Mouse (Mus musculus): ENCODE measurements at regions not wholly inside any gene's neighbourhood (a gene's known extent, or its start where the extent isn't known, plus 50 kb on each side); places are given as distances from the start of the nearest gene placed in this dataset.

DNA sequence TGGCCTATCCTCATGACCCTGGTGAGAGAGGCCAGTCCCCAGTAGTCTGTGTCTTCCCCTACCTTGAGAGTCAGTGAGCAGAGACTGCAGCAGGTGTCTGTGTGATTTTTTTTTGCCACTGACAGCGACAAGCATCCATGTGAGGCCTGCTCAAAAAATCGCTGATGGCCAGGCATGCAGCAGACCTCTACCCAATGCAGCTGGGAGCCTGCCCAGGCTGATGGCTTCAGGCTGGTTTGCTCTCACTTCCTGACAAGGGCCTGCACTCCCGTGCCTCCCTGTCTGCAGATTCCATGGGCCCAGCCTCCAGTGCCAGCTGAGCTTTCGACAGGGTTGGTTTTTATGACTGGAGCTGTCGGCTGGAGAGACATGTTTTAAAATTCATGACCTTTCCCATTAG, 437.1 kb downstream of the Cd83 start:
- ATAC-seq (replicated peaks; ENCODE audit: low FRiP score, poor library complexity, severe bottlenecking) = no peak

DNA sequence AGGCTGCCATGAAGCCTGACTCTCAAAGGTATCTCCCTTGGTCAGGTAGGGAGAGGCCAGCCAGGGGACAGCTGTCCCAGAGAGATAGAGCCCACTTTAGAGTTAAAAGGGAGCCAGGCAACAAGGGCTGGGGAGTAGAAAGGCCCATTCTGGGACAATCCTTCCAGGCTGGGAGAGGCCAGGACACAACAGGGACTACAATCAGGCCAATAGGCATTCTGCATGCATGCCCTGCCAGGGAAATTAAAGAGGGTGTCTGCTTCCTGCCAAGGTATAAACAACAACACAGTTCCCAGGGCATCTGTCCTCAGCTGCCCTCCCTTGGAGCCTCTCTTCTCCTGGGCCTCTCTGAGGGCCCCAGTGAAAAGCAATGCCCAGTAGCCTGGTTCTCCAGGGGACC, 437.8 kb downstream of the Cd83 start:
- ATAC-seq (replicated peaks; ENCODE audit: low FRiP score, poor library complexity, severe bottlenecking) = no peak

DNA sequence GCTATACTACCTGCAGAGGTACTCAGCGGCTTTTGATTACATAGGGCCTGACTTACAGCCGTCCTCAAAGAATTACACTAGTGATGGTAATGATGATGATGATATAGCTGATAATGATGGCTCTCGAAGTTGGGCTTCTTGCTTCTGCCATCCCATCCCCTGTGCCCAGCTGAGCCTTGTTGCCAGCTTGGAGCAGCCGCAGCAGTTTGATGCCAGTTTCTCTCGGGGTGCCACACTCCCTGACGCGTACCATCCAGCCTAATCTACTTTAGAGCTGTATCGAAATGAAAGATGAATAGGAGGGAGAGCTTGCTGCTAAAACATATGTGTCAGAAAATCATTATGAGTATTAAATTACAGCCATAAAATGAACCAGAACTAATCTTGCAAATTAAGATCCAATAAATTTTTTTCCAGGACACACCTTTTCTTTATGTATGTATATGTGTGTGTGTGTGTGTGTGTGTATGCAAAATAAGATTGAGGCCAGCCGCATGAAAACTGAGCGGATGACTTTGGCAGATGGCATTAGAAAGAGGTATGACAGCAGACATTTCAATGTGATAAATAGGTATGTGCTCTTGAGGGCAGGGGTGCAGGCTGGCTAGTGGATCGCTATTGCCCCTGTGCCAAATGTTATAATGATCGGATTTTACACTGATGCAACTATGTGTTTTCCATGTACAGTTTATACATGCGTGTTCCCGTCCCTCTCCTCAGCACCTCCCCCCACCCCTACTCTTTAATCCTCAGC, 443.3 kb downstream of the Cd83 start:
- ATAC-seq (replicated peaks; ENCODE audit: low FRiP score, poor library complexity, severe bottlenecking) = no peak

DNA sequence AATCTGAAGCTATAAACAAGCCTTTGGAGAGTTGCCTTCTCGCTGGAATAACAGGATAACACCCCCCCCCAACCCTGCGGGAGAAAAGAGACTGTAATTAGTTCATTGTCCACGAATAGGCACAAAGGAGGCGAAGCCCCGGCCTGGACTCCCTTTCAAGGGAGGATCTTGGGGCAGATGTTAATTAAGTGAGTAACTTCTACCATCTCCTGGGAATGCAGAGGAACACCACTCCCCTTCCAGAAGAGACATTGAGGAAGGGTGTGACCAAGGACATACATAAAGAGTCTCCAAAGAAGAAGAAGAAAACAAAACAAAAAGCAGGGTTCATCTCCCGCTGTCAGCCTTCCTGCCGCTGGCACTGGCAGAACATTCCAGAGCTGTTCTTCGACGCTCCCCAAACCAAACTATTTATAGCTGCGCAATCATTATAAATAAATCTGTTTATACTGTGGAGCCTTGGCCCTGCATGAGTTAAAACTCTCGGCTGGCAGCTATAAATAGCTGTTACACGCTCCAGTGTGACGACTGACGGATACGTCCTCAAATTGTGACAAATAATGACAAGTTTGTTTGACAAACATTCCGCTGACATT, 444.1 kb downstream of the Cd83 start:
- no peak for ATAC-seq (replicated peaks; ENCODE audit: low FRiP score, poor library complexity, severe bottlenecking)

DNA sequence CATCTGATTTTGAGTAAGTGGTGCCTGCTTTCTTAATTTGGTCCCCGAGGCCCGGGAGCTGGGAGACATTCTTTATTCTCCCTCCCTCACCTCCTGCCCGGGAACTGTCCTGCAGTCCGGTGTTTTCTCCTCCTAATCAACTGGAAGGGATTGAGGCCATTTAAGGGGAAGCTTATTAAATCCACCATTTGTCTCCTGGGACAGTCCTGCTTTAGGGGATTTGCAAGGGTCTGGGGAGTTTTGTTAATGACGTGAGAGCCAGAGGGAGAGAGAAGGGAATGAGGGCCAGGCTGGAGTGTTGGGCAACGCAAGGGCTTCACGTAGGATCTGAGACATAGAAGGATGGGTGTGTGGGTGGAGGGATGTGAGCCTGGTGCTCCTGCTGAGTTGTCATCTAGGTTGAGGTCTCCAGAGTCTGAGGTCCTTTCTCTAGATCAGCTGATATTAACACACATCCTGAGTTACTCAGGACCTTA, 444.6 kb downstream of the Cd83 start:
- ATAC-seq (replicated peaks; ENCODE audit: low FRiP score, poor library complexity, severe bottlenecking) = no peak

DNA sequence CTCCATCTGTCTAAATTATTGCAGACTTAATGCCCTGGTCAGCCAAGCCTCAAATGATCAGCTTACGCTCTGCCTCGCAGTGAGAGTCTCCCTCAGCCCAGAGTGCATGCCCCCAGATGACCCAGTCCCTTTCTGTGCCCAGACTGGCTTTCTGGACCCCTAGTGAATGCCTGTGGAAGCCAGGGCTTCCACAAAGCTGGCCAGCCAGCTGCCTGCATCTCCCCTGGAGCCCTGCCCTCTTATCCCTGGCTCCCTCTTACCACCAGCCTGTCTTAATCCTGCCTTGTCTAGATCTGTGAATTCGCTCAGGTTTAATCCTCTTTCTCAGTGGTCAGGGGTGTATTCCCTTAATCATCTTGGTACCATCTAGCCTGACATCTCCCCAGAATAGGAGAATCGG, 446.8 kb downstream of the Cd83 start:
- no peak for ATAC-seq (replicated peaks; ENCODE audit: low FRiP score, poor library complexity, severe bottlenecking)

DNA sequence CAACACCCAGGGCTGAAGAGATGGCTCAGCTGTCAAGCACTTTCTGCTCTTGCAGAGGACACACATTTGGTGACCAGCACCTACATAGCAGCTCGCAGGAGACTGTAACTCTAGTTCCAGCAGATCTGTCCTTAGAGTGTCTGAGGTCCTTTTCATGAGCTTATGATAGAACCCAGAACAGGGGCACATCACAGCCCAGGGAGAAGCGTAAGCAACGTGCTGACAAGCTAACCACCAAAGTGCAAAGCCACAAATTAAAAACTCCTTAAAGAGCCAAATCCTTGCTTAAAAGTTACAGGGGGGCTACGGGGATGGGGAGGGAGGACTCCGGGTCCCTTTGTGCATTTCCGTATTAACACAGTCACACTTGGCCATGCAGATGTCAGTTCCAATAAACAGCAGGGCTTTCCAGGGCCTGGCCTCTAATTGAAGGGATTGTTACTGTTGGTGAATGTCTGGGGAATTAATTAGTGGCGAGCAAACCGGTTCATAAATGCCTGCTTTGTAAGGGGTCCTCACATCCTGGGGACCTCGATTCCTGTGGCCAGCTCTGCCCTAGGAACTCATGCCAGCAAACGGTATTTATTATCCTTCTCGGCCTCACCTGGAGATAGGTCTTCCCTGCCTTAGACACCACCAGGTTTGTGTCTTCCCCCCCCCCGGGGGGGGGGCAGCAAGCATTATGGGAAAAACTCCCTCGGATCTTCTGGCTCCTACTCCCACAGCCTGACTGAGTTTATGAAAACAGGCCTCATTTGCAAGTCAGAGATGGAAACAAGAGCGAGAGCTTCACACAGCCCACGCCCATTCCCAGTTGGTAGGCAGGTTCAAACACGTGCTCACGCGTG, 447.5 kb downstream of the Cd83 start:
- no peak for ATAC-seq (replicated peaks; ENCODE audit: low FRiP score, poor library complexity, severe bottlenecking)

DNA sequence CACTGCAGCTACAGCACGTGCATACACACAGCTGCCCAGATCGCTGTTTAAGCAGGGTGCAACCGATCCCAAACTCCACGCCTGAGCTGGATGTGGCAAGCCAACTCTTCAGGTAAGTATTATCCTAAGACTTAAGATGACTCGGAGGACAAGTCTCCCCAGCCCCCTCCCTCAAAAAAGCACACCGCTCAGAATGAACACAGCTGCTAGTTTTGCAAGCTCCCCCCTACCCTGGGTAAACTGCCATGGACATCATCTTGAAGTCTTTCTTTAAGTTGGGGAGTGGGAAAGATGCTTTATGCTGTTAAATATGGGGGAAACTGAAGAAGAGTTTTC, 448.1 kb downstream of the Cd83 start:
- ATAC-seq (replicated peaks; ENCODE audit: low FRiP score, poor library complexity, severe bottlenecking) = no peak

DNA sequence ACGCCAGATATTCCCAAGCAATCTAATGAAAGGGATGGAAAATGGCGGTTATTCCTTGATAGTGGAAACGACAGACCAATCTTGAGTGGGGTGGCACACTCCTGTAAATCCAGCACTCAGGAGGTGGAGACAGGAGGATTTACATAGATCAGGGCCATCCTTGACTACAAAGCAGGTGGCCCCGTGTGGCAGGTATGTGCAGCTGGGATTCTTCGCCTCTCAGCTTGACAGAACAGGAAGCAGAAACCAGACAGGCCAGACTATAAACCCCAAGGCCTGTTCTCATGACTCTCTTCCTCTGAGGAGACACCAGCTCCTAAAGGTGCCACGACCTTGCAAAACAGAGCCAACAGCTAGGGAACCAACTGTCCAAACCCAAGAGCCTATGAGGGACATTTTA, 449.7 kb downstream of the Cd83 start:
- ATAC-seq (replicated peaks; ENCODE audit: low FRiP score, poor library complexity, severe bottlenecking) = no peak

DNA sequence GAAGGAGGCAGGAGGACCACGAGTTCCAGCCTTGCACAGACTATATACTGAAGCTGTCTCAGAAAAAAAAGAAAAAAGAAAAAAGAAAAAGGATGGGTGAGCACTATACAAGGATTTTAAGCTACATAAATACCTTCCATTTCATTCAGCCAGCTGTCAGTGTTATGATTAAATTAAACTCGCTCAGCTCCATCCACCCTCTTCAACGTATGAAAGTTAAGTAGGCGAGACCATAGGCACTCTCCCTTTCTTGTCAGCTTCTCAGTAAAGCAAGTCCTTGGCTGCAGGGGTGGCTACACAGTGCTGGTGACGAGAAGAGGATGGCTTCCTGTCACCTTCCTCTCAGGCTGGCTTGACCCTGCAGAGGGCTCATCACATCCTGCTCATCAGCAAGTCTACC, 450.7 kb downstream of the Cd83 start:
- ATAC-seq (replicated peaks; ENCODE audit: low FRiP score, poor library complexity, severe bottlenecking) = no peak

DNA sequence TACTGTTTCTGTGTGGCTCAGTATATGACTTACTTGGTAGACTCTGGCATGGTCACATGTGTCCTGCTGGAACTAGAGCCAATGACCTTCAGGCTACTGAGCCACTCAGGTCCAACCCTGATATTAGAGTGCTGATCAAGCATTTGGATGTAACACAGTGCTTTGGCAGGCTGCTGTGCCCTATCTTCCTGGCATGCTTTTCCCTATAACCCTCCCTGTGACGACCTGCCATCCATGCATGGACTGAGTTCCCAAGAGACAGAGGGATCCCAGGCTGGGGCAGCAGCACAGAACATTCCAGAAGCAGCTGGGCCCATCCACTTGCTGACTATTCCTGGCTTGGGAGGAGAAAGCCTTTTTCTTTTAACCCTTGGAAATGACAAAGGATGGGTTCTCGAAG, 451.4 kb downstream of the Cd83 start:
- no peak for ATAC-seq (replicated peaks; ENCODE audit: low FRiP score, poor library complexity, severe bottlenecking)

DNA sequence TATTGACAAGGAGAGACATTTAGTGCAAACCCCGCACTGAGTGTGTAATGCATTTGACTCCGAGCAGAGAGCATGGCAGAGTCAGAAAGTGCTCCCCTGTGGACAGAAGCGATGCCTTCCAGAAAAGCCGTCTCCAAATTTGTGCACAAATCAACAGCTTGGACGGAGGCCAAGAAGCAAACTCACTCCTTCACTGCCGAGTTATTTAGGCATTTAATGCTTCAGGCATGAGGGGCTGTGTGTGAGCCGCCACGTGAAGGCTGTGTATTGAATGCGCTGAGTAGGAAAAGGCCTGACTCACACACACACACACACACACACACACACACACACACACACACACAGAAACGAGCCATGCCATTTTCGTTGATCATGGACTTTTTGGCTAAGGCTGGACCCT, 453.7 kb downstream of the Cd83 start:
- ATAC-seq (replicated peaks; ENCODE audit: low FRiP score, poor library complexity, severe bottlenecking) = no peak

DNA sequence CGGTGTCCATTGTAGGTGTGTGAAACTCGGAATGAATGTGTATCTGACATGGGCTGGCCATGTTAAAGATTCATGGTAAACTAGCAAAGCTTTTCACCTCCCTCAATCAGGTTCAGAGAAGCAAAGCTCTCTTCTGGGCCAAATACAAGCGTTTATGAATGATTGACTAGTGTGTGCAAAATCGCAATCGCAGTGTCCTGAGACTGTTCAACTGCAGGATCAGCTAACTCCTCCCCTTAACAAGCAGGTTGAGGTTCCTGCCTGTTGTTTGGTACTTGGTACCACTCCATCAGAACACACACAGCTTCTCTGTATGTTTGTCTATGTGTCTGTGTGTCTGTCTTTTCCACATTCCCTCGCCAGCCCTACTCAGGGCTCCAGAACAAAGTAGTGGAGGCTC, 458.6 kb downstream of the Cd83 start:
- no peak for ATAC-seq (replicated peaks; ENCODE audit: low FRiP score, poor library complexity, severe bottlenecking)

DNA sequence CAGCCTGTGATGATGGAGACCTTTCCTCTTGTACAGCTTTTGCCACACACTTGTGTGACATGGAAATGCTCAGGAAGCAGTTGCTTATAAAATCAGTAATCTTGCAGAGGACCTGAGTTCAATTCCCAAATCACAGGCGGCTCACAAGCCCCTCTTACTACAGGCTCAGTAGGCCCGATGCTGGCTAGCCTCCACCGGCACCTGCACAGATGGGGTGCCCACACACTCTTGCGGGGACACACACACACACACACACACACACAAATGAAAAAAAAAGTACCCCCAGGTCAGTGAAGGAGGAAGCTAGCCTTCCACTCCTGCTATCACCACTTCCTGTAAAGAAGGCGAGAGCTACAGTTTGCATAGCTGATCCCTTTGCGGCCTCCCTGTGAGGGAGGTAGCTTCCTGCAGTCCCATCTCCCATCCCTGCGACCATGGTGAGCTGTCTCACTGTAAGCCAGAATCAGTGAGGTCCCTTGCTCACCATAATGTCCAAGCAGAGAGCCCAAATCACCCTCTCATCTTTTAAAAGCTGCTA, 462.2 kb downstream of the Cd83 start:
- no peak for ATAC-seq (replicated peaks; ENCODE audit: low FRiP score, poor library complexity, severe bottlenecking)

DNA sequence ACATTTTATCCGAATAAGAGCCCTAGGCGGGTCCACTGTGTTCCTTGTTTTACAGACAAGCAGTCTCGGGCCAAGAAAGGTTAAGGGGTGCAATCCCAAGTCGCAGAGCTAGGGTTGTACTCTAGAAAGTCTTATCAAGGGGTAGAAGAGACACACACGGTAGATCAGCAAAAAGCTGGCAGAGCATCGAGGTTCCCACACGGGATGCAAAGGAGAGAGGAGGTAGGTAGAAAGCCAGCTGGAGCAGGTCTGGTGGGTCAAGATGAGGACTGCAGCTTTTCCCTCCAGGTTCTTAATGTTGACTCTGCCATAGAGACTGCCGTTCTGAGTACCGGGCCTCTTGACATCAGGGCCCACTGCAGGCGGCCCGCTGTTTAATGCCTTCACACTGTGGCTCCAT, 463.3 kb downstream of the Cd83 start:
- no peak for ATAC-seq (replicated peaks; ENCODE audit: low FRiP score, poor library complexity, severe bottlenecking)

DNA sequence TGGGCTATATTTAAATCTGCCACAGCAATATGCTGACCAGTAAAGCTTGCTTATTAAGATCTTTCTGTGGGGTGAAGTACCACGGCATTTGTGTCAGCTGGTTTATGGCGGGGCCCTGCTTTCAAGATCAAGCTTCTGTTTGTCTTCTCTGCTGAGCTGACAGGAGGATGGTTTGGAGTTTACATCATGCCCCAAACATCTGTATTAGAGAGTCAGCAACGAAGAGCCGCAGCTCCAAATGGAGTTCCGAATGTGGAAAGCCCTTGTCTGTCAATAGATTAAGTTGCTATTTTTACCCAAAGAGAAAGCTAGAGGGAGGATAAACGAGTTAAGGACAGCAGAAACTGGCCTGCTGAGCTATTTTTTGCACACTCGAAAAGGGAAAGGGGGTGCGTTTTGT, 463.8 kb downstream of the Cd83 start:
- ATAC-seq (replicated peaks; ENCODE audit: low FRiP score, poor library complexity, severe bottlenecking) = no peak

DNA sequence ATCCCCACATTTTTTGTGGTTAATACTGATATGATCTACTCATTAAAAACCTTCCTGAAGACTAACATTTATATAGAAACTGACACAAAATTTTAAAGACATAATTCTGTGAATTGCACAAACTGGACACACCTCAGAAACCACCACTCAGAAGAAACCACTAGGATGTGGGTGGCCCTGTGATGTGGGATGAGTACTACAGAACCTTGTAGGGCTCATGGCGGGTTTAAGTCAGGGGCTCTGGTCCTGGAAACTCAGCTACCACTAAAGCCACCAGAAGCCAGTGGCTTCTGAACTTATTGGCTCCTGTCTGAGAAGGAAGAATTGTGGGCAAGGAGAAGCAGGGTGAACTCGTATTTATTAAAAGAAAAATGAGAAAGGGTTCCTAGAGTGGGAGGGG, 464.5 kb downstream of the Cd83 start:
- ATAC-seq (replicated peaks; ENCODE audit: low FRiP score, poor library complexity, severe bottlenecking) = no peak

DNA sequence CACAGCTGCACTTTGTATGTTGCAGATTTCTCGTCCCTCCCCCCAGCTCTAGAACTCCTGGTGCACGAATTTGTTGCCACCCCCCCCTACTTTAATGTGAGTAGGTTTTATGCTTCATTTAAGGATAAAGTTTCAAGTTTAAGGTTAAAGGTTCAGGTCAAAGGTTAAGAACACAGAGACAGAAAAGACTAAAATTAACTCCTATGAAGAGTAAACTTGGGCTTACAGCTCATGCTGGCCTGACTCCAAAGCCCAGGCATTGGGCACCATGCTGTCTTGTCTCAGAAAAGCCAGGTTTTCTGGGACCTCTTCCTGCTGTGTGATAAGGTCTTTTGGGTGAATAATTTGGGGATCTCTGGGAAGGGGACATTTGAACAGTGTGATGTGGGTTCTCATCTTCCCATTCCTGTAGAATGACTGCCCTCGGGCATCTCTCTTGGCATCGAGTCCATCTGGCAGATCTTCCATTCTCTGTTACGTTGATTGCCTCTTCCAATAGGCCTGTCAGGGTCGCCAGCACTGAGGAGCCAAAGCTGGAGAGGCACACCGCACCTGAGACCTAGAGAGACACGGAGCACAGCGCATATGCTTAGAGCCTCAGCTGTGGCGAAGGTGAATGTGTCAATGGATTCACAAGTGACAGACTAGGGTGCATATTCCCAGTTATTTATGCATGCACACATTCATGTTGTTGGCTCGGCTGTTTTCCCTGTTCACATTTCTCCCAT, 466.1 kb downstream of the Cd83 start:
- no peak for ATAC-seq (replicated peaks; ENCODE audit: low FRiP score, poor library complexity, severe bottlenecking)

DNA sequence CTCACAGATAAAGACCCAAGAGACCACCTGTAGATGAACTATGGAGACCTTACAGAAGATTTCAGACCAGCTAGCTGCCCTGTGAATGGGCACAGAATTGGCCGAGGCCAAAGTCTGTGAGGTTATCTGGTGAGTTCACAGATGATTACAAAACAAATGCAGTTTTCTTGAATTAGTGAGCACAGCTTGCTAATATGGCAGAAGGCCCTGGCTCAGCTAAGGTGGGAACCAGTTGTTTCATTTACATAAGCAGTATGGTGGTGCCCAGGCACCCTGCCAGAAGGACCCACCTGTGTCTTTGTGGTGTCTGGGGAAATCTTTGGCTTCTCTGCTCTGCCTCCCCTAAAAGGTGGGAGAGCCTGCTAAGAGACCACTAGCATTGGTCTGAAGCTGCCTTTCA, 466.9 kb downstream of the Cd83 start:
- no peak for ATAC-seq (replicated peaks; ENCODE audit: low FRiP score, poor library complexity, severe bottlenecking)

DNA sequence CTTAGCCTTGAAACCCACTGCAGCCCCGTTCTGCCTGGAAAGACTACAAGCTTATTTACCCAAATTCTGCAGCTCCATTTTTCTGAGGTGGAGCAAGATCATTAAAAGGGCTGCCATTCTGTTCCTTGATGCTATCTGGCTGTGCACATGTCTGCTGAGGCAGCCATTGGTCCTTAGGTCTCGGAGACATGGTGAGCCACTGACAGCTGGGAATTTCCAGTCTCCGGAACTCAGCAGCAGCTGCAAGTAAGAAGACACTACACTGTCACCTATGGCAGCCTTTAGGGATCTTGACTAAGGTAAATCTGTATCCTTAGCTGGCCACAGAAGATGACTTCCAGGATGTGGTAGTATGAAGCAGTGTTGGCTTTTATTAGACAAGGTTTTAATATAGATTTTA, 467.9 kb downstream of the Cd83 start:
- no peak for ATAC-seq (replicated peaks; ENCODE audit: low FRiP score, poor library complexity, severe bottlenecking)
